Mouse (Mus musculus) gastrocnemius, adult 18-20 months (tissue): Measurements from ENCODE around the gene Tacc2. TPM values are rescaled to one million over a fixed set of nuclear protein-coding genes. Genes with fewer than 3 reads are reported as not detected.
A peak's percentile ranks its signal among the peaks of the same experiment; 100 is the strongest.

Source experiments
- DNase-seq: peaks from one replicate; pipeline ENCODE4 v3.0.0; 2021; ENCODE audit warnings: low spot score
- total RNA-seq, 2 experiments: library from RNA; stranded (reverse); gene quantifications; 2 replicates each; pipeline ENCODE4 v1.2.3; 2021

The Tacc2 gene
- total RNA-seq, 2 experiments from 2014 or later, result 414 to 460 TPM

DNA sequence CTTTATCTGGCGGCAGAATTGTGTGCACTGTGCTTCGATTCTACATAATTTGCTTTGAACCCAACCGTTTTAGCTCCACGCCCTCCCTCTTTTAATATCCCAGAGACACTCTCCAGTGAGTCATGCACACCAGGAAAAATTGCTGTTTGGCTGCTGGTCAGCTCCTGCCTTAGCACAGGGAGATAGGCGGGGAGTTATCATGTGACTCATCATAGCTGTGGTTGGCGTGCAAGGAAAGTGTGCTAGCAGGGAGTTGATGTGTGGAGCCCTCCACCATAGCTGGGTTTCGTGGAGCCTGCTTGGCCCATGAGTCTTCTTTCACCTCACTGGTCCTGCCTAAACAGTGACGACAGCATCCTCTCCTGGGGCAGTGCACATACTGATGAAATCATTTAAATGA, 230.5 kb downstream of the Tacc2 start:
- peak; percentile 51 for DNase-seq

GRCm38 (mm10) chr7:130808694-130809093, 231.5 kb downstream of the Tacc2 start:
- no peak for DNase-seq

- no peak for DNase-seq
Measured at GRCm38 (mm10) chr7:130810238-130810637, 233.0 kb downstream of the Tacc2 start.

GRCm38 (mm10) chr7:130812407-130812806, 235.2 kb downstream of the Tacc2 start:
- no peak for DNase-seq

Other genes with a start within 250 kb of the Tacc2 start
- gene Ate1, start 57.1 kb upstream of the Tacc2 start, total RNA-seq, result 10 to 100 TPM; 37.1 to 39.8 TPM
- 10 to 100 TPM; 28.4 to 29.0 TPM for gene Nsmce4a, start 4.3 kb upstream of the Tacc2 start, total RNA-seq
- gene Btbd16, start 196.6 kb downstream of the Tacc2 start, total RNA-seq, result not detected